Mouse (Mus musculus) lung, postnatal 0 days (tissue): ENCODE measurements around the gene Alg11. TPM values are rescaled to one million over a fixed set of nuclear protein-coding genes. Genes with fewer than 3 reads are reported as not detected.
A peak's percentile ranks its signal among the peaks of the same experiment; 100 is the strongest.

Experiments used
- ATAC-seq: fragments of 200-750 bp; cut with Nextera tagmentation; 2 replicates; pipeline ENCODE4 v1.8.0; 2017; ENCODE audit warnings: moderate library complexity
- DNase-seq: peaks from one replicate; pipeline ENCODE4 v3.0.0-alpha.2; 2016; ENCODE audit warnings: low spot score
- H3K27ac ChIP-seq: fragments of 300-500 bp; sonication (generic); 2 replicates; pipeline ENCODE4 v1.5.1; 2014; ENCODE audit warnings: antibody characterized with exemption, mild to moderate bottlenecking, low read length, mixed read lengths
- H3K27me3 ChIP-seq: fragments of 300-500 bp; sonication (generic); replicated peaks from 2 replicates; pipeline ENCODE4 v1.6.1; 2014; ENCODE audit warnings: low read length, mixed read lengths; ENCODE audit not compliant: insufficient read depth
- H3K36me3 ChIP-seq: fragments of 300-500 bp; sonication (generic); 2 replicates; pipeline ENCODE4 v1.6.1; 2014; ENCODE audit warnings: low read length, mixed read lengths; ENCODE audit not compliant: insufficient read depth
- H3K4me1 ChIP-seq: fragments of 300-500 bp; sonication (generic); 2 replicates; pipeline ENCODE4 v1.6.1; 2014; ENCODE audit warnings: antibody characterized with exemption, low read depth, low read length, mixed read lengths; ENCODE audit not compliant: insufficient read depth
- H3K4me2 ChIP-seq: fragments of 300-500 bp; sonication (generic); replicated peaks from 2 replicates; pipeline ENCODE4 v1.6.1; 2014; ENCODE audit warnings: low read depth, mild to moderate bottlenecking, low read length, moderate library complexity, mixed read lengths
- H3K4me3 ChIP-seq: fragments of 300-500 bp; sonication (generic); 2 replicates; pipeline ENCODE4 v1.5.1; 2014; ENCODE audit warnings: low read depth, low read length
- H3K9ac ChIP-seq: fragments of 300-500 bp; sonication (generic); replicated peaks from 2 replicates; pipeline ENCODE4 v1.6.1; 2014; ENCODE audit warnings: low read depth, mild to moderate bottlenecking
- H3K9me3 ChIP-seq: fragments of 300-500 bp; sonication (generic); 2 replicates; pipeline ENCODE4 v1.6.1; 2016; ENCODE audit warnings: low read length, mixed read lengths
- CTCF ChIP-seq: IDR thresholded peaks from 2 replicates; pipeline ENCODE4 v1.5.1; 2016; ENCODE audit warnings: antibody characterized with exemption, mild to moderate bottlenecking
- EP300 ChIP-seq: IDR thresholded peaks from 2 replicates; pipeline ENCODE4 v1.6.1; 2016; ENCODE audit warnings: antibody characterized with exemption, mild to moderate bottlenecking, control low read depth
- WGBS: fragments of 180-500 bp; shearing (Covaris S2); extraction: QIAGEN DNeasy Blood & Tissue Kit; methylation state at CpG from one replicate; pipeline ENCODE4 v1.1.7; 2014; 5-methylcytosine and 5-hydroxymethylcytosine counted together
- polyA plus RNA-seq: library from polyadenylated mRNA; unstranded; fragments of >200 nt; fragmentation: Nextera tagmentation; extraction: Ambion mirVana; gene quantifications from 2 replicates; pipeline ENCODE4 v1.2.1, GENCODE M21; 2015

The Alg11 gene
- 13.3 and 13.6 TPM in 2 replicates for polyA plus RNA-seq

DNA sequence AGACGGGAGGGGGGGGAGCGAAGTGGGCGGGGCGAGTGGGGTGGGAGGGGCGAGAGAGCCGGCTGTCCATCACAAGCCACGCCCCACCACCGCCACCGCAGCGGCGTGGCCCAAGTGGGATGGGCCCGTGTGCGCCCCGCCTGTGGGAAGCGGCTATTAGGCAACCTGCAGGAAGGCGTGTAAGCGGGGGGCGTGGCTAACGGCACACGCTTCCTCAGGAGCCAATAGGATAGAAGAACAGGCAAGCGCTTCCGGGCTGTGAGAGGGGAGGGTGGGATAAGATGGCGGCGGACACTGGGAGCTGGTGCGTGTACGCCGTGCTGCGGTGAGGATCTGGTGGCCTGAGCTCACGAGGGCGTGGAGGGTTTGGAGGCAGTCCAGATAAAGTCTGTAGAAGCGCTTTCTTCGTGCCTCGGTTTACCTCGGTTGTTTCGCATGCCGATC is at the start of gene Alg11:
Gene Alg11, plus strand, starts transcription at position 276 of the 444 bp plus-strand sequence.
- Histone ChIP-seq H3K4me2 (peak within 1 kb of the TSS; percentile 99), H3K4me3 (peak within 1 kb of the TSS; percentile 68), H3K27me3 (peaks cover 13% of the 10 kb centered on the region; the same call in 1 of the 2 replicates), H3K9me3 (no peaks in the 10 kb centered on the region), H3K27ac (no peak within 1 kb of the TSS), H3K4me1 (peaks cover 7% of the 10 kb centered on the region; the same call in 1 of the 2 replicates), H3K36me3 (peaks cover 7% of the 10 kb centered on the region), H3K9ac (peak within 1 kb of the TSS; percentile 48)
- under 1% methylated on average over 31 of the region's 36 CpGs for WGBS
- DNase-seq: peak; percentile 99
- ATAC-seq: peak; percentile 100
- peak; percentile 38; the same call in 1 of the 2 replicates for TF ChIP-seq CTCF
- TF ChIP-seq EP300: no peak

GRCm38 (mm10) chr8:22013034-22013707 is 47.4 kb upstream of the Alg11 start:
- Histone ChIP-seq H3K27me3 (no peaks in the 10 kb centered on the region), H3K4me3 (no peak overlapping the region), H3K27ac (no peak overlapping the region), H3K9me3 (no peaks in the 10 kb centered on the region), H3K9ac (no peak overlapping the region), H3K4me2 (no peak overlapping the region), H3K4me1 (no peaks in the 10 kb centered on the region), H3K36me3 (no peaks in the 10 kb centered on the region)
- DNase-seq (no peak), ATAC-seq (no peak)
- 75% methylated on average over 24 of the region's 24 CpGs for WGBS
- TF ChIP-seq EP300: no peak
- TF ChIP-seq CTCF: no peak

- no peak overlapping the region for H3K4me3 ChIP-seq
Observed at GRCm38 (mm10) chr8:22017731-22018130, 42.8 kb upstream of the Alg11 start.

DNA sequence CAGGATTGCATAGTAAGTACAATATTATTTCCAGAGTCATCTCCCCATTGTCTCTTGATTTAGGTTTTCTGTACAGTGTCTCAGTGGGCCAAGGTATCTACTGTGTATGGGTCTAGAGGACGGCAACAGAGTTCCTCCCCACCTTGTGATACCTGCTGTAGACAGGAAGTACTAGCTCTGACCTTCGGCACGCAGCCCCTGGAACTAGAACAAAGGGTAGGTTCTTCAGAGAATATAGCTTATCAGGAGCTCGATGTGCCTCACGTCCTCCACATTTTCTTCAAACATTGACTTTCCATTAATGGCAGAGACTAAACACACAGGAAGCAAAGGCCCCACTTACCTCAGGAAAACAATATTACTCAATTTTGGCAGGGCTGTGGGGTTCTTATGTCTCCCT is 41.0 kb upstream of the Alg11 start:
- H3K27me3 ChIP-seq: no peaks in the 10 kb centered on the region
- no peak overlapping the region for H3K4me3 ChIP-seq
- WGBS: 60% methylated on average over 5 of the region's 5 CpGs
- no peaks in the 10 kb centered on the region for H3K9me3 ChIP-seq
- TF ChIP-seq EP300 (no peak), CTCF (no peak)
- DNase-seq: peak; percentile 10
- H3K9ac ChIP-seq: no peak overlapping the region
- no peaks in the 10 kb centered on the region for H3K4me1 ChIP-seq
- 0 out of 2 replicates have a peak, but pooled peaks have one; percentile 21 for ATAC-seq
- no peaks in the 10 kb centered on the region for H3K36me3 ChIP-seq
- no peak overlapping the region for H3K27ac ChIP-seq
- no peak overlapping the region for H3K4me2 ChIP-seq

More at GRCm38 (mm10) chr8:22017731-22018130, 42.8 kb upstream of the Alg11 start:
- no peaks in the 10 kb centered on the region for H3K36me3 ChIP-seq
- no peaks in the 10 kb centered on the region for H3K9me3 ChIP-seq
- 75% methylated on average over 7 of the region's 7 CpGs for WGBS
- H3K4me2 ChIP-seq: no peak overlapping the region
- H3K9ac ChIP-seq: no peak overlapping the region
- no peaks in the 10 kb centered on the region for H3K27me3 ChIP-seq
- TF ChIP-seq EP300 (no peak), CTCF (no peak)
- DNase-seq (no peak), ATAC-seq (no peak)
- H3K4me1 ChIP-seq: no peaks in the 10 kb centered on the region
- no peak overlapping the region for H3K27ac ChIP-seq

DNA sequence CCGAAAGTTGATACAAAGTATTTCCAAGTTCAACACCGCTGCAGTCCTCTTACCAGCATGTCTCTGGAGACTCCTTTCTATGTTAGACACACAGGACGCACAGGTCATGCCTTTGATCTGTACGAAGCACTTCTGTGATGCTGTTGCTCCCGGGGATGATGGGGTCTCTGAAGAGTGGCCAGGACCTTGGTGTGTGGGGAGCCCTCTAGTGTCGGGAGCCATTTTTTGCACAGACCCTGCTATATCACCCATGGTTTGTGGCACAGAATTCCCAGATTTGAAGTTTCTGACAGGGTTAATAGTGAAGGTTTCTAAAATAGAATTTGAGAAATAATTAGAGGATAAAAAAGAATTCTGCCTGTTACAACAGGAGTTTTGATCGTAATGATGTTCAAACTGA is 38.3 kb upstream of the Alg11 start:
- H3K9ac ChIP-seq: no peak overlapping the region
- H3K9me3 ChIP-seq: no peaks in the 10 kb centered on the region
- no peaks in the 10 kb centered on the region for H3K27me3 ChIP-seq
- no peak overlapping the region for H3K4me3 ChIP-seq
- no peak for ATAC-seq
- DNase-seq: no peak
- no peaks in the 10 kb centered on the region for H3K36me3 ChIP-seq
- WGBS: 48% methylated on average over 7 of the region's 7 CpGs
- H3K4me2 ChIP-seq: no peak overlapping the region
- no peak overlapping the region for H3K27ac ChIP-seq
- peak; percentile 25 for TF ChIP-seq CTCF
- no peak for TF ChIP-seq EP300
- H3K4me1 ChIP-seq: no peaks in the 10 kb centered on the region

- WGBS: 42% methylated on average over 4 of the region's 4 CpGs
- DNase-seq (peak; percentile 74), ATAC-seq (peak; percentile 93)
- Histone ChIP-seq H3K4me3 (no peak overlapping the region), H3K9me3 (no peaks in the 10 kb centered on the region), H3K4me1 (no peaks in the 10 kb centered on the region), H3K4me2 (no peak overlapping the region), H3K36me3 (no peaks in the 10 kb centered on the region), H3K9ac (no peak overlapping the region), H3K27me3 (no peaks in the 10 kb centered on the region), H3K27ac (peak overlapping the region; percentile 72)
- peak; percentile 66 for TF ChIP-seq EP300
- TF ChIP-seq CTCF: no peak
Observed at GRCm38 (mm10) chr8:22025241-22025640, 35.3 kb upstream of the Alg11 start.
